Mouse (Mus musculus) liver (tissue): ENCODE data around the gene Inpp5a.
A peak's percentile ranks its signal among the peaks of the same experiment; 100 is the strongest.

Experiments used
- DNase-seq: peaks from one replicate; pipeline ENCODE4 v3.0.0-alpha.2; 2020; ENCODE audit warnings: mixed read lengths

Gene Inpp5a

GRCm38 (mm10) chr7:139584221-139585175 lies 195.6 kb downstream of the Inpp5a start:
- DNase-seq = no peak

GRCm38 (mm10) chr7:139585183-139585821 lies 196.4 kb downstream of the Inpp5a start:
- DNase-seq = no peak

GRCm38 (mm10) chr7:139587919-139588318 lies 199.0 kb downstream of the Inpp5a start:
- DNase-seq = no peak

- DNase-seq = no peak
Observed at GRCm38 (mm10) chr7:139590302-139590701, 201.4 kb downstream of the Inpp5a start.

GRCm38 (mm10) chr7:139591311-139591710 lies 202.4 kb downstream of the Inpp5a start:
- no peak for DNase-seq

GRCm38 (mm10) chr7:139595311-139595710 lies 206.4 kb downstream of the Inpp5a start:
- no peak for DNase-seq

GRCm38 (mm10) chr7:139595862-139596261 lies 207.0 kb downstream of the Inpp5a start:
- no peak for DNase-seq

- DNase-seq = no peak
Observed at GRCm38 (mm10) chr7:139610328-139610727, 221.4 kb downstream of the Inpp5a start.

GRCm38 (mm10) chr7:139615767-139616766 lies 227.2 kb downstream of the Inpp5a start:
- DNase-seq = peak; percentile 57

GRCm38 (mm10) chr7:139622568-139622967 lies 233.7 kb downstream of the Inpp5a start:
- no peak for DNase-seq

GRCm38 (mm10) chr7:139625156-139625555 lies 236.2 kb downstream of the Inpp5a start:
- no peak for DNase-seq
